Mouse (Mus musculus): ENCODE results near the gene Rpl36a.

DNA sequence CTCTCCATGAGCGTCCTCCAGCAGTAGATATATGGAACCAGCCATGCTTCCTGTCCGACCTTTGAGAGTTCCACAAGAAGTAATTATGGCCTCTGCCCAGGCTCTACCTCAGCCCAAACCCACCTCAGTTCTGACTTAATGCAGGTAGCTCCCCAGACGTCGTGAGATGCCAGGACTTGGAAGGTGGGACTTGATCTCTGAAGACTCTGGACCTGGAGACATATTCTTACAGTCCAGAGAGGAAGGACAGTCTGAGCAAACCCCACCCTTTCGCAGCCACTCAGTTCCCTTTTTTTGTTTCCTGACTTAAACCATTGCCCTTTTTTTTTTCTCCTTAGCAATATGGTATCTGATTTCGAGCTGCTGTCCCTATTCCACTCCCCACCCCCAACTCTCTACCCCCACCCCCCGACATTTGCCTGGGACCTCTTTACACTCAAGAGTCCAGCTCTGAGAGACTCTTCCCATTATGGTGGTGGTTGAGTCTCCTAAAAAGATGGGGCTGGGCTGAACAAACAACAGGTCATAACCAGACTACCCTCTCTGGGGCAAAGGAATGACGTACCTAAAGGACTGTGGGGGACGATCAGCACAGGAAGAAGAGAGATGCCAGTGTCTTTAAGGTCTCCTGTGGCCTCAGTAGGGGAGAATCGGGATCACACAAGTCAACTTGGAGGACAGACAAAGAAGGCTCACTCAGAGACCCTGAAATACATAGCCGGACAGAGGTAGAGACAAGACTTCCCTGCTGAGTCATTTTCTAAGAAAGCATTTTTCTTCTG is 2.4 kb upstream of the Rpl36a start, which contains the start of gene Btk:
- TF ChIP-seq CTCF (IDR thresholded peaks at IDR 0.05; ENCODE audit: borderline replicate concordance, extremely low read depth, insufficient read depth, insufficient read length) (no peak), POLR2A (IDR thresholded peaks at IDR 0.05; ENCODE audit: borderline replicate concordance, extremely low read depth, insufficient read depth, insufficient read length, poor library complexity, severe bottlenecking) (no peak)
